Mouse (Mus musculus) liver, adult 2 months (tissue): ENCODE measurements around the gene Pan3. TPM values are rescaled to one million over a fixed set of nuclear protein-coding genes. Genes with fewer than 3 reads are reported as not detected.

Experiments
- DNase-seq: peaks from one replicate; pipeline ENCODE4 v3.0.0-alpha.2; 2011; ENCODE audit warnings: low read depth, low spot score; ENCODE audit errors: extremely low read depth
- H3K27ac ChIP-seq: fragments of 200-500 bp; replicated peaks from 2 replicates; pipeline ENCODE4 v1.5.1; 2012; ENCODE audit warnings: low read depth, mild to moderate bottlenecking, control low read depth, inconsistent platforms, low read length; ENCODE audit not compliant: insufficient read depth
- H3K27me3 ChIP-seq: fragments of 200-500 bp; 2 replicates; pipeline ENCODE4 v1.6.1; 2012; ENCODE audit warnings: mild to moderate bottlenecking, moderate library complexity, low read length, inconsistent platforms; ENCODE audit not compliant: control insufficient read depth, insufficient read depth
- H3K36me3 ChIP-seq: fragments of 200-500 bp; 2 replicates; pipeline ENCODE4 v1.6.1; 2012; ENCODE audit warnings: low read length, inconsistent platforms; ENCODE audit not compliant: control insufficient read depth, insufficient read depth
- H3K4me1 ChIP-seq: fragments of 200-500 bp; 2 replicates; pipeline ENCODE4 v1.6.1; 2011; ENCODE audit warnings: low read length; ENCODE audit not compliant: control insufficient read depth, insufficient read depth
- H3K4me3 ChIP-seq: fragments of 200-500 bp; 2 replicates; pipeline ENCODE4 v1.5.1; 2011; ENCODE audit warnings: low read depth, mild to moderate bottlenecking, control low read depth, low read length, moderate library complexity; ENCODE audit not compliant: insufficient read depth
- H3K79me2 ChIP-seq: fragments of 200-500 bp; 2 replicates; pipeline ENCODE4 v1.6.1; 2012; ENCODE audit warnings: inconsistent platforms, mild to moderate bottlenecking, low read length, moderate library complexity; ENCODE audit not compliant: control insufficient read depth, insufficient read depth
- H3K9ac ChIP-seq: fragments of 200-500 bp; 2 replicates; pipeline ENCODE4 v1.6.1; 2012; ENCODE audit warnings: low read depth, mild to moderate bottlenecking, control low read depth, inconsistent platforms, low read length
- CTCF ChIP-seq: fragments of 200-500 bp; IDR thresholded peaks from 2 replicates; pipeline ENCODE4 v1.5.1; 2011; ENCODE audit warnings: low read depth, low read length, control low read depth
- POLR2A ChIP-seq: fragments of 200-500 bp; IDR thresholded peaks from 2 replicates; pipeline ENCODE4 v1.6.1; 2011; ENCODE audit warnings: low read length, control low read depth; ENCODE audit not compliant: insufficient read depth; ENCODE audit errors: extremely low read depth
- WGBS: fragments of 180-500 bp; shearing (Covaris S2); methylation state at CpG from one replicate; pipeline ENCODE4 v1.1.7; 2018; 5-methylcytosine and 5-hydroxymethylcytosine counted together
- polyA plus RNA-seq: library from polyadenylated mRNA; depleted of rRNA; stranded (reverse); fragments of >200 nt; gene quantifications from 2 replicates; pipeline ENCODE4 v1.2.3, GENCODE M21; 2012; rRNA removed
- total RNA-seq: library from RNA; depleted of rRNA; stranded (reverse); fragments of >200 nt; gene quantifications from 2 replicates; pipeline ENCODE4 v1.2.3, GENCODE M21; 2014; rRNA removed

Gene Pan3
- total and polyA plus RNA-seq, 2 experiments, result 11.6 to 47.1 TPM

DNA sequence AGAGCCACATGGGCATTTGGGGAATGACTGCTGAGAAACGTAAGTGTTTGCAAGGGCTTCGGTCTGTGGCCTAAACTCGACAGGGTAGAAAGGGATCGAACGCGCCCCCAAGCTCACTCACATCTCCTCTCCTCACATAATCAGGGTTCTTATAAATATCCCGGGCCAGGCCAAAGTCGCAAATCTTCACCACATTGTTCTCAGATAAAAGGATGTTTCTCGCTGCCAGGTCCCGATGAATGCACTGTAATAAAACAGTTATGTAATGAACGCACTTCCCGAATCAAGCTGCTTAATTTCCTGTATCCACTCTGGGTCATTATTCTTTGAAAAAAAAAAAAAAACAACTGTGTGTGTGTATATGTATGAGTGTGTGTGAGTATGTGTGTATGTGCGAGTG is 150.2 kb downstream of the Pan3 start:
- H3K79me2 ChIP-seq, result no peaks in the 10 kb centered on the region
- no peaks in the 10 kb centered on the region for H3K36me3 ChIP-seq
- H3K9ac ChIP-seq, result no peak overlapping the region
- H3K4me3 ChIP-seq, result no peak overlapping the region
- no peaks in the 10 kb centered on the region for H3K27me3 ChIP-seq
- no peak overlapping the region for H3K27ac ChIP-seq
- no peaks in the 10 kb centered on the region; the same call in 1 of the 2 replicates for H3K4me1 ChIP-seq
- DNase-seq, result no peak
- 88% methylated on average over 13 of the region's 13 CpGs for WGBS
- TF ChIP-seq CTCF (no peak), POLR2A (no peak)

DNA sequence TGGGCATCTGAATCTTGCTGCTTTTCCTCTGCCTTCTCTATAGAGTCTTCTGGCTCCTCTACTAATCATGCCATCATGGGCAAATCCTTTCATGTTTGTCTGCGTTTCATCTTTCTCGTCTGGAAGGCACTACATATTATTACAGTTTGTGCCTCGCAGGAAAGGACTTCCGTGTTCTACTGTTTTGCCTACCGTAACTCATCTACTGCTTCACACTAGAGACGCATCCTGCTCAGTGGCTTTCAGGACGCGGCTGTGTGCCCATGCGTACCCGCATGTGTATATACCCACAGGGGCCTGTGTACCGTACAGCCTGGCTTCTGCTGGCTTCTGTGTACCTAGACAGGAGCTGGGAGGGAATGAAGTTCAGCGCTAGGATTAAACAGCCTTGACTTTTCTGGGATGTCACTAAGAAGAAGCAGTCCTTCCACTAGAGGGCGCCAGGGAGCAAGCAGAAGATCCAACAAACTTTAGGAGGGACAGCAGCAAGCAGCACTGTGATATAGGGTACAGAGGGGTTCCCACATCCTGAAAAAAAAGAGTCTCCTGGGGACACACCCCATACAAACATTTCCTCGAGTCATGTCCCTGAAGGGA is 153.8 kb downstream of the Pan3 start:
- WGBS, result 42% methylated on average over 14 of the region's 14 CpGs
- H3K27ac ChIP-seq, result no peak overlapping the region
- H3K27me3 ChIP-seq, result no peaks in the 10 kb centered on the region
- no peak for TF ChIP-seq POLR2A
- TF ChIP-seq CTCF, result peak; percentile 69
- no peak overlapping the region for H3K4me3 ChIP-seq
- no peaks in the 10 kb centered on the region for H3K36me3 ChIP-seq
- H3K9ac ChIP-seq, result no peak overlapping the region
- H3K4me1 ChIP-seq, result no peaks in the 10 kb centered on the region; the same call in 1 of the 2 replicates
- H3K79me2 ChIP-seq, result no peaks in the 10 kb centered on the region
- peak; percentile 41 for DNase-seq

GRCm38 (mm10) chr5:147584648-147585047 is 154.7 kb downstream of the Pan3 start:
- Histone ChIP-seq H3K4me3 (no peak overlapping the region), H3K4me1 (no peaks in the 10 kb centered on the region; the same call in 1 of the 2 replicates), H3K9ac (no peak overlapping the region), H3K79me2 (no peaks in the 10 kb centered on the region), H3K27ac (no peak overlapping the region), H3K36me3 (no peaks in the 10 kb centered on the region), H3K27me3 (no peaks in the 10 kb centered on the region)
- 67% methylated on average over 9 of the region's 9 CpGs for WGBS
- TF ChIP-seq POLR2A, result no peak
- TF ChIP-seq CTCF, result no peak
- no peak for DNase-seq

DNA sequence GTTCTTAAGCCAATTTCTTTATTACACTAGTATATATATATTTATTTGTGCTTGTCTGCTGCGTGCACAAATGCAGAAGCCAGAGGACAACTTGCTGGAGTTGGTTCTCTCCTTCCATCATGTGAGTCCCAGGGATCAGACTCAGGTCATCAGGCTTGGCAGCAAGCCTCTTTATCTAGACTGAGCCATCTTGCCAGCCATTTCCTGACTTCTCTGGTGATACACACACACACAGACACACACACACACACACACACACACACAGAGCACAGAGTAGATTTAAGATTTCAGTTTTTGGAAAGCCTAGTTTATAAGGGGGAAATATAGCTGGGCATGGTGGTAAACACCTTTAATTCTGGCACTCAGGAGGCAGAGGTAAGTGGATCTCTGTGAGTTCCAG is 155.1 kb downstream of the Pan3 start:
- H3K4me1 ChIP-seq, result no peaks in the 10 kb centered on the region; the same call in 1 of the 2 replicates
- H3K27ac ChIP-seq, result no peak overlapping the region
- no peak overlapping the region for H3K4me3 ChIP-seq
- no peak for DNase-seq
- no peaks in the 10 kb centered on the region for H3K79me2 ChIP-seq
- no peak overlapping the region for H3K9ac ChIP-seq
- no peaks in the 10 kb centered on the region for H3K36me3 ChIP-seq
- 64% methylated on average over 1 of the region's 1 CpGs for WGBS
- TF ChIP-seq POLR2A (no peak), CTCF (no peak)
- H3K27me3 ChIP-seq, result no peaks in the 10 kb centered on the region

DNA sequence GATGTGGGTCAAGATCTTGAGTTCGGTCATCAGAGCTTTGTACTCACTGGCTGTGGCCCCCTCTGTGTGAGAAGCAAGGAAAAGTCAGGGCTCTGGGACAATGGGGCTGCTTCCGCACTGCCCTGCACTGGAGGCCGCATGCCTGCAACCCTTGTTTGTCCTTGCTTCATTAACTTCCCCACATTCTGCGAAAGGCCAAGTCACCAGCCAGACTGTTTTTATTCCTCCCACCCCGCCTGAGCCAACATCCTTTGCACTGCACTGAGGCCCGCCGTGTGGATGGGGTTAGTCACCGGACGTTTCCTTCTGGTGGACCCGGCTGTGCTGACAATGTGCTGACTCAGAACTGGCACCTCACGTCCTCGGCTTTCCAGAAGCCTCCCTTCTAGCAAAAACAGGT is 159.9 kb downstream of the Pan3 start:
- H3K79me2 ChIP-seq, result no peaks in the 10 kb centered on the region
- no peak overlapping the region for H3K9ac ChIP-seq
- H3K4me1 ChIP-seq, result no peaks in the 10 kb centered on the region
- TF ChIP-seq POLR2A, result no peak
- no peak for TF ChIP-seq CTCF
- no peak for DNase-seq
- H3K27me3 ChIP-seq, result no peaks in the 10 kb centered on the region
- H3K36me3 ChIP-seq, result no peaks in the 10 kb centered on the region
- 55% methylated on average over 12 of the region's 12 CpGs for WGBS
- H3K27ac ChIP-seq, result no peak overlapping the region
- no peak overlapping the region for H3K4me3 ChIP-seq

- TF ChIP-seq POLR2A (no peak), CTCF (no peak)
- WGBS, result 89% methylated on average over 16 of the region's 16 CpGs
- DNase-seq, result no peak
- H3K27me3 ChIP-seq, result no peaks in the 10 kb centered on the region
- no peak overlapping the region for H3K4me3 ChIP-seq
- H3K36me3 ChIP-seq, result no peaks in the 10 kb centered on the region
- no peak overlapping the region for H3K9ac ChIP-seq
- no peak overlapping the region for H3K27ac ChIP-seq
- H3K79me2 ChIP-seq, result no peaks in the 10 kb centered on the region
- H3K4me1 ChIP-seq, result no peaks in the 10 kb centered on the region
Measured at GRCm38 (mm10) chr5:147597825-147598224, 167.9 kb downstream of the Pan3 start.

Other genes starting within 250 kb of the Pan3 start
- gene Gsx1, start 241.5 kb upstream of the Pan3 start, total RNA-seq, result not detected in 2 replicates
- not detected in 2 replicates for gene Gsx1, start 241.5 kb upstream of the Pan3 start, polyA plus RNA-seq
- not detected in 2 replicates for gene Pdx1, start 160.2 kb upstream of the Pan3 start, total RNA-seq
- not detected in 2 replicates for gene Pdx1, start 160.2 kb upstream of the Pan3 start, polyA plus RNA-seq
- not detected in 2 replicates for gene Cdx2, start 122.9 kb upstream of the Pan3 start, total RNA-seq
- 0.04 TPM in 1 of 2 replicates, not detected in the other for gene Cdx2, start 122.9 kb upstream of the Pan3 start, polyA plus RNA-seq
- gene Urad, start 107.7 kb upstream of the Pan3 start, total RNA-seq, result 106 and 128 TPM in 2 replicates
- 154 and 217 TPM in 2 replicates for gene Urad, start 107.7 kb upstream of the Pan3 start, polyA plus RNA-seq
- 0.18 and 0.27 TPM in 2 replicates for gene Flt3, start 29.7 kb upstream of the Pan3 start, total RNA-seq
- gene Flt3, start 29.7 kb upstream of the Pan3 start, polyA plus RNA-seq, result 0.14 and 0.16 TPM in 2 replicates